Mouse (Mus musculus): ENCODE measurements around the gene Saxo1. TPM values are rescaled to one million over a fixed set of nuclear protein-coding genes. Genes with fewer than 3 reads are reported as not detected.

Saxo1 gene
- polyA plus RNA-seq, 1 experiment from 2014 or later, result not detected

DNA sequence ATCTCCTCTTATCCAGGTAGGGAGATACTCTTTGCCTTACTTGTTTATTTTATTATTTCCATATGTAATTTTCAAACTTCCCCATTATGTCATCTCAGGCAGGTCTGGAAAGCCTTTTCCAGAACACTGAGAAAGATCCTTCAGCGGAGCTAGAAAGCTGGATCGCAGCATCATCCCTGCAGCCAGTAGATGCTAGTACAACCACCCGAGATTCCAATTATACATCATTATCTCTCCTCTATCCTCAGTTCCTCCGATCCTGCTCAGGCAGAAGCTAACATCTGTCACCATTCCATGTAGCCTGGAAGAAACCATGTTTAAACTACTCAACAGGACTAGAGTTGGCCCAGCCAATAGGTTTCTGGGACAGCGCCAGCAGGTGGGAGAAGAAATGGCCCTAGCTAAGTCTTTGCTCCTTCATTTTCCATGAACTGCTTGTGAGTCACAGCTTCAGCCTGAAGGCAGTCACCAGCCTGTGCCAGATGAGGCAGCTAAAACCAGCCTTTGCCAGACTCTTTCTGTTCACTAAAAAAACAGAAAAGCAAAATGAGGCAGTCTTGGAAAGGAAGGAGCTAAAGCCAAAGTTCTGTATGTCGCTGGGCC lies 75.0 kb downstream of the Saxo1 start:
- Histone ChIP-seq H3K9ac (replicated peaks) (no peak overlapping the region), H3K4me1 (no peaks in the 10 kb centered on the region), H3K27ac (replicated peaks) (no peak overlapping the region), H3K27me3 (replicated peaks) (no peaks in the 10 kb centered on the region), H3K9me3 (replicated peaks) (no peaks in the 10 kb centered on the region), H3K4me2 (no peak overlapping the region), H3K36me3 (no peaks in the 10 kb centered on the region), H3K4me3 (replicated peaks) (no peak overlapping the region)
- ATAC-seq (ENCODE audit: low FRiP score), result no peak
- 91% methylated on average over 6 of the region's 6 CpGs for WGBS

DNA sequence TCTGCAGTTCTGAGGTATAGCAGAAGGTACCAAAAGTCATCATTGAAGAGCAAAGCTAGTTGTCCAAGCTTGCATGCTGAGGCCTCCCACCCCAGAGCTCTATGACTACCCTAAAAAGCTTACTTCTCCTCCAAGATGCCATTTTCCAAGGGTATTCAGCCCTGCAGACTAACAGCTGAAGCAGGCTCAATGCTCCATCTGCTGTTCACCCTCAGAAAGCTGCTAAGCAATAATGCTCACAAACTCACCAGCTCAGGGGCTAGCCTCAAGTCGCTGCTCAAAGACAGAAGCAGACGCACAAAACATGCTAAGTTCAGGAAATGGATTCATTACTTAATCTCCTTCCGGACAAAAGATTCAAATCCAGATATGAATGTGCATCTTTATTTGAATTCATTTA lies 77.2 kb downstream of the Saxo1 start:
- Histone ChIP-seq H3K4me2 (no peak overlapping the region), H3K9me3 (replicated peaks) (no peaks in the 10 kb centered on the region), H3K4me1 (no peaks in the 10 kb centered on the region), H3K36me3 (no peaks in the 10 kb centered on the region), H3K27me3 (replicated peaks) (no peaks in the 10 kb centered on the region), H3K9ac (replicated peaks) (no peak overlapping the region), H3K27ac (replicated peaks) (no peak overlapping the region), H3K4me3 (replicated peaks) (no peak overlapping the region)
- ATAC-seq (ENCODE audit: low FRiP score), result no peak
- 80% methylated on average over 3 of the region's 3 CpGs for WGBS

DNA sequence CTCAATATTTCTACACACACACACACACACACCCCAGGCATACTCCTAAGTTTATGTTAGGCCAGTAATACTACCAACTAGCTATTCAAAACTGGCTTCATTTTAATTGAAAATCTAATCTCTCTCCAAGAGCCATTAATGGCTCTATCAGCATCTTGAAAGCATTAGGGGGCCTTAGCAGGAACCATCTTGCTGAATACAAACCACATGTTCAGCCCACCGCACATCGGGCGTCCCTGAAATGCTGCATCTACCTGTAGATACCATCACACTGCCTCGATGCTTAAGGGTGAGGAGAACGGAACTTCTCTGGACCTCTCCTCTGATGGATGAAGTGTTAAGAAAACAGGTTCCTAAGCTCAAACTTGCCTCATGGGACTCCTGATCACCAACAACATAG lies 93.3 kb downstream of the Saxo1 start:
- Histone ChIP-seq H3K27me3 (replicated peaks) (no peaks in the 10 kb centered on the region), H3K36me3 (no peaks in the 10 kb centered on the region), H3K4me1 (no peaks in the 10 kb centered on the region), H3K4me3 (replicated peaks) (no peak overlapping the region), H3K9me3 (replicated peaks) (no peaks in the 10 kb centered on the region), H3K27ac (replicated peaks) (no peak overlapping the region), H3K4me2 (no peak overlapping the region), H3K9ac (replicated peaks) (no peak overlapping the region)
- WGBS, result 92% methylated on average over 5 of the region's 5 CpGs
- no peak for ATAC-seq (ENCODE audit: low FRiP score)

DNA sequence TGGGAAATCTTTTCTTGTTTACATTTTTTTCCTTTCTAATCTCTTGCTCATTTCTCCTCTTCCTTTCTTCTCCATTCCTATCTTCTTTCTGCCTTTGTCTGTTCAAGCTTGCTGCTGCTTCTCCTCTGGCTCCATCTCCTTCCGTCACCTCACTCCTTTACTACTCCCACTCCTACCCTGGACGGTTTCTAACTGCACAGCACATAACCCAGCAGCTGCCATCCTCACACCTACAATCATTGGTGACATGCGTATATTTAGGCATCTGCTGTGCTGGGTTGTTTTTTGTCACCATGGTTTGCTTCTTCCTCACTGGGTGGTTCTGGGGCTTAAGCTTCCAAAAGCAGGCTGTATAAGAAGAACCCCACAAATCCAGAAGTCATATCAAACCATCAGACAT lies 107.7 kb downstream of the Saxo1 start:
- no peaks in the 10 kb centered on the region for H3K27me3 ChIP-seq (replicated peaks)
- H3K36me3 ChIP-seq, result no peaks in the 10 kb centered on the region
- no peak overlapping the region for H3K9ac ChIP-seq (replicated peaks)
- WGBS, result 88% methylated on average over 3 of the region's 3 CpGs
- H3K9me3 ChIP-seq (replicated peaks), result no peaks in the 10 kb centered on the region
- H3K4me1 ChIP-seq, result no peaks in the 10 kb centered on the region
- H3K27ac ChIP-seq (replicated peaks), result no peak overlapping the region
- no peak for ATAC-seq (ENCODE audit: low FRiP score)
- H3K4me3 ChIP-seq (replicated peaks), result no peak overlapping the region
- no peak overlapping the region for H3K4me2 ChIP-seq

DNA sequence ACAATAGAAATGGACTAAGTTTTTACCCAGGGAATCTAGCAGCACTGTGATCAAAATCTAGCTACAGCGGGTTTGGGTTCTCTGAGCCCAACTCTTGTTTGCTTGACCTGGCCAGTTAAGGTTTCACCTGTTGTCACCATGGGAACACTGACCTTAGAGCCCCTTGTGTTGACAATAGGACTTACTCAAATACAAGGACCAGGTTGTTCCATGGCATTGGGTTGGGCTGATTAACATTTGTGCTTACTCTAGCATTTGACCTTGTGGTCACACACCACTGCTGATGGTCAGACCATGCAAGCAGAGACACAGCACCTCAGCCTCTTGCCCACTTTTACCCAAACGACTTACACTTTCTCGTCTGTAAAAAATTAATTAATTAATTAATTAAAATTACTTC lies 121.8 kb downstream of the Saxo1 start:
- no peak overlapping the region for H3K9ac ChIP-seq (replicated peaks)
- no peak overlapping the region for H3K4me3 ChIP-seq (replicated peaks)
- ATAC-seq (ENCODE audit: low FRiP score), result no peak
- no peaks in the 10 kb centered on the region for H3K27me3 ChIP-seq (replicated peaks)
- no peak overlapping the region for H3K4me2 ChIP-seq
- H3K9me3 ChIP-seq (replicated peaks), result no peaks in the 10 kb centered on the region
- H3K36me3 ChIP-seq, result no peaks in the 10 kb centered on the region
- WGBS, result 91% methylated on average over 3 of the region's 3 CpGs
- H3K4me1 ChIP-seq, result no peaks in the 10 kb centered on the region
- no peak overlapping the region for H3K27ac ChIP-seq (replicated peaks)

DNA sequence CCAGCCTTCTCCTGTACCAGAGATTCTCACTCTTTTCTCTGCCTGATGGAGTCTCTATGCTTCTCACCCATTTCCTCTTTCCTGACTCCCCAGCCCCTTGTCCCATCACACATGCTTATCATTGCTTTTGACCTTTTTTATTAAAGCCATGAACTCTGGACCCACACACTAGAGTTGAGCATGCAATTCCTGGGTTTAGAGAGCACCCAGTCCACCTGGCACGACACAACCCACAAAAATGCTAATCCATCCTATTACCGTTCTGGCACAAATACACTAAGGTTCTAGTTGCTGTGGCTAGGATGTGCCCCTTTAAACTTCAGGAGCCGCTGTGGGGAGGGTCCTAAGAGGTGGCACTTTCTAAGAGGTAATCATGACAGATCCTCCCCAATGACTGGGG lies 122.5 kb downstream of the Saxo1 start:
- Histone ChIP-seq H3K4me1 (no peaks in the 10 kb centered on the region), H3K36me3 (no peaks in the 10 kb centered on the region), H3K27ac (replicated peaks) (no peak overlapping the region), H3K27me3 (replicated peaks) (no peaks in the 10 kb centered on the region), H3K9ac (replicated peaks) (no peak overlapping the region), H3K9me3 (replicated peaks) (no peaks in the 10 kb centered on the region), H3K4me3 (replicated peaks) (no peak overlapping the region), H3K4me2 (no peak overlapping the region)
- no peak for ATAC-seq (ENCODE audit: low FRiP score)
- 94% methylated on average over 3 of the region's 3 CpGs for WGBS

DNA sequence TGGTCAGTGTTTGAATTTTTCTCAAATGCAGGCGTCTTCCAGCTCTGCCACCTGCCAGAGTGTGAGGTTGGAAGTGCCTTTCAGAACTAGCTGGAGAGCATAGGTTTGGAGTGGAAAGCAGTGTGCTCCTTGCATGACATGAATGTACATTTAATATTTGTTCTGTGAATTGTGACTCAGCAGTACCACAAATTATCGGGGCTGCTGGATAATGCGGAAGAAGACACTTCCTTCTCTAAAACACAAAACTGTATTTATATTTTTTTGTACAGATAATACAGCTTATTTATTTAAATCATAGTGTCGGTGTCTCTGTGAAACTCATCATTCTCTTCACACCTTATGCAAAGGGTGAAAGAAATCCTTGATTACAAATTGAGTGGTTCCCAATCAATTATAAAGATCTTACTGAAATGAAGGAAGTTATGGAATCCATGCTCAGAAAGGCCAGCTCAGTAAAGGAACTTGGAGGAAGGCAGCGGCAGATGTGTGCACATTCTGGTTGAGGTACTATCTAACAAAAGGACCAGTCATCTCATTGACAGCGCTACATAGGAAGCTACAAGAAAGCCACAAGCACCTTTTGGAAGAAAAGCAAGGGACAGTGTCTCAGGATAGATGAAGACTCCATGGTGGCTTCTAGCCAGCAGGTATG lies 129.9 kb downstream of the Saxo1 start:
- ATAC-seq (ENCODE audit: low FRiP score), result no peak
- H3K36me3 ChIP-seq, result no peaks in the 10 kb centered on the region
- no peaks in the 10 kb centered on the region for H3K9me3 ChIP-seq (replicated peaks)
- 93% methylated on average over 6 of the region's 6 CpGs for WGBS
- H3K4me1 ChIP-seq, result no peaks in the 10 kb centered on the region
- H3K4me2 ChIP-seq, result no peak overlapping the region
- H3K4me3 ChIP-seq (replicated peaks), result no peak overlapping the region
- no peak overlapping the region for H3K9ac ChIP-seq (replicated peaks)
- no peak overlapping the region for H3K27ac ChIP-seq (replicated peaks)
- no peaks in the 10 kb centered on the region for H3K27me3 ChIP-seq (replicated peaks)

DNA sequence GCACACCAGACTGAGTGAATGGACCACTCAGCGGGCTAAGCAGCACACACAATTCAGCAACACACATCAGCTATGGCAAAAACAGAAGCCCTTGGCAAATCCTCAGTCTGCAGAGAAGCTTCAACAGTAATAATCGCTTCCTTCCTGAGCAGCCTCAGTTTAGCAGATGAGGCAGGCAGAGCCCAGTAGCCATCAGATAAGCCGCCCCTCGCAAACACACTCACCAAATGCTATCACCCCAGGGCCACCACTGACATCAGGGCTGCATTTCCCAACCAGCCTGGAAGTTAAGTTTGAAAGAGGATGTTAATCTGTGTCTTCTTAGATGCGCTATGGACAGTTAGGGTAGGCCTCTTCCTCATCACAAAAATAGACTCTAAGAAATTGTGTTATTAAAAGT lies 130.8 kb downstream of the Saxo1 start:
- no peak overlapping the region for H3K4me2 ChIP-seq
- H3K4me3 ChIP-seq (replicated peaks), result no peak overlapping the region
- 0 out of 2 replicates have a peak, but pooled peaks cover 2% of the 10 kb centered on the region for H3K4me1 ChIP-seq
- no peak overlapping the region for H3K27ac ChIP-seq (replicated peaks)
- no peaks in the 10 kb centered on the region for H3K9me3 ChIP-seq (replicated peaks)
- no peak for ATAC-seq (ENCODE audit: low FRiP score)
- H3K36me3 ChIP-seq, result no peaks in the 10 kb centered on the region
- no peaks in the 10 kb centered on the region for H3K27me3 ChIP-seq (replicated peaks)
- no peak overlapping the region for H3K9ac ChIP-seq (replicated peaks)
- 83% methylated on average over 5 of the region's 5 CpGs for WGBS

DNA sequence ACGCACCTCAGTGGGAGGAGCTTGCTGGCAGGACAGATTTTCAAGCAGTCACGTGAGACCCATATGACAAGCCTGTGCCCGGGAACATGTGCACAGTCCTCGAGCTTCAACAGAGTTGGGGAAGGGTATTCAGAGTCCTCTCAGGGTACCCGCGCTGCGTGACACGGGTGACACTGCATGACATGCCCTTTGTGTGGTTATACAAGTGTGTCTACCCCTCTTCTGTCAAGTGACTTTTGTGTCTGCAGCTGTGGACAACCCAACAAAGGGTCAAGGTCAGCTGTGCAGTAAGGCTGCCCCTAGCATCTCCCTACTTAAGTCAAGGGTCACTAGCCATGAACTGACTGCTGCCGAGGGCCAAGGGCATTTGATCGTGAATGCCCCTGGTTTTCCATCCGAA lies 131.6 kb downstream of the Saxo1 start:
- H3K27ac ChIP-seq (replicated peaks), result no peak overlapping the region
- H3K9ac ChIP-seq (replicated peaks), result no peak overlapping the region
- 0 out of 2 replicates have a peak, but pooled peaks cover 3% of the 10 kb centered on the region for H3K4me1 ChIP-seq
- no peaks in the 10 kb centered on the region for H3K27me3 ChIP-seq (replicated peaks)
- 42% methylated on average over 11 of the region's 11 CpGs for WGBS
- no peak overlapping the region for H3K4me2 ChIP-seq
- no peak overlapping the region for H3K4me3 ChIP-seq (replicated peaks)
- no peaks in the 10 kb centered on the region for H3K9me3 ChIP-seq (replicated peaks)
- H3K36me3 ChIP-seq, result no peaks in the 10 kb centered on the region
- ATAC-seq (ENCODE audit: low FRiP score), result no peak

DNA sequence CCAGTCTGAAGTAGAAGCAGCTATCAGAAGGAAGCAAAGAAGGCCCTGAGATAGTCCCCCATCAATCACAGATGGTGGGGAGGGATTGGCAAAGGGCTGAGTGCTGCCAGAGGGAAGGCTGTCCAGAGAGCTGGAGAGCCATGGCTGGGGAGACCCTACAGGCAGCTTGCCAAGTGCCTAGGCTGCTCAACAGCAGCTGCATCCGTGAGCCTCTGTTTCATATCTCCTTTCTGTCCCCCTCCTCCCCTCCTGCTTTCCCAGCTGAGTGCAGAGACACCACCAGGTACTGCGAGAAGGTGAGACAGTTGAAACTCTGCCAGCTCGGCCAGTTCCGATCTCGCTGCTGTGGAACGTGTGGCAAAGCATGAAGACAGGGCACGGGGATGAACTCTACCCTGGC lies 132.5 kb downstream of the Saxo1 start:
- H3K4me3 ChIP-seq (replicated peaks), result no peak overlapping the region
- WGBS, result 74% methylated on average over 7 of the region's 7 CpGs
- H3K27me3 ChIP-seq (replicated peaks), result no peaks in the 10 kb centered on the region
- H3K4me2 ChIP-seq, result no peak overlapping the region
- H3K27ac ChIP-seq (replicated peaks), result no peak overlapping the region
- 0 out of 2 replicates have a peak, but pooled peaks cover 3% of the 10 kb centered on the region for H3K4me1 ChIP-seq
- no peaks in the 10 kb centered on the region for H3K9me3 ChIP-seq (replicated peaks)
- H3K9ac ChIP-seq (replicated peaks), result no peak overlapping the region
- ATAC-seq (ENCODE audit: low FRiP score), result no peak
- no peaks in the 10 kb centered on the region for H3K36me3 ChIP-seq

DNA sequence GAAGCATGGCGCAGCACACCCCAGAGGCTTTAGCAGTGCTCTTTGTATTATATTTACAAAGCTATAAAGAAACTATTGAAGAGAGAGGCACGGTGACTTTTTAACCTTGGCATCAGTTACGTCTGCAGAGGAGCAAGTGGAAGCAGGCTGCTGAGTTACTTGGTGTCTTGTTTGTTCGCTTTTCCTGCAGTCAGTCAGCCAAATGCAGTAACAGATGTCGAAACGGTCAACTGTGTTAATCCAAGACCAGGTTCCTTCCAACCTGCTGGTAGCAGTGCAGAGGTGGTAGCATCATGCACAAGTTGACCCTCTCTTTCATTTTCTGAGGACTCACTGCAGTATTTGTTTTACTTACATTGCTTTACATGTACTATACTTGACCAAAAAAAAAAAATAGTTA lies 135.5 kb downstream of the Saxo1 start:
- 50% methylated on average over 6 of the region's 6 CpGs for WGBS
- H3K36me3 ChIP-seq, result no peaks in the 10 kb centered on the region
- H3K27me3 ChIP-seq (replicated peaks), result no peaks in the 10 kb centered on the region
- H3K4me1 ChIP-seq, result 0 out of 2 replicates have a peak, but pooled peaks cover 3% of the 10 kb centered on the region
- no peak overlapping the region for H3K4me3 ChIP-seq (replicated peaks)
- no peaks in the 10 kb centered on the region for H3K9me3 ChIP-seq (replicated peaks)
- H3K27ac ChIP-seq (replicated peaks), result no peak overlapping the region
- ATAC-seq (ENCODE audit: low FRiP score), result no peak
- H3K9ac ChIP-seq (replicated peaks), result no peak overlapping the region
- no peak overlapping the region for H3K4me2 ChIP-seq

DNA sequence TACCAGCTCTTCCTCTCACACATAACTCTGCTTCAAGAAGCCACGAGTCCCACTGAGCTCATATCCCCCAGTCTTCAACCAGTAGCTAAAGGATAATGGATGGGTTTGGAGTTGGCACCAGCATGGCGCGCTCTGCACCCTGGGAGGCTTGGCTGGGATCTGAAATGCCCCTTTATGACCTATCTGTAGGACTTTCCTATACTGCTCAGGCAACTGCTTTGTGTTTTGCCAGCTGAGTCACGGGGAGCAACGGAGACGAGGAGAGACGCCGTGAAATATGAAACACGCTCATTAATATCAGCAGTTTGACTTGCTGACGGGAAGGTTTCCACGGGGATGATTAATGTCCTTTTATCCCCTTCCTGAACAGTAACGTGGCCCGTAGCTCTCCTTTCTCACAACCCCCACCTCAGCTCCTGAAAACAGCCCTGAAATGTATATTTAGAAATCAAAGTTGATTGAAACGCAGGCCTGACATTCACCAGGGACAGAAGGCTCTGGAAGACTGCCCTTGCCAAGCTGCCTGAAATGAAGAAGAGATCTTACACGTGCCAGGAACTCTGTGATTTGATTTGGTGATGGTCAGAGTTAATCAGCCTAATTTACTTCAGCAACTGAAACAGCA lies 141.6 kb downstream of the Saxo1 start:
- Histone ChIP-seq H3K9ac (replicated peaks) (no peak overlapping the region), H3K9me3 (replicated peaks) (no peaks in the 10 kb centered on the region), H3K36me3 (no peaks in the 10 kb centered on the region), H3K4me3 (replicated peaks) (no peak overlapping the region), H3K27ac (replicated peaks) (0 out of 2 replicates have a peak overlapping the region, but pooled peaks have one; percentile 1), H3K27me3 (replicated peaks) (no peaks in the 10 kb centered on the region), H3K4me2 (no peak overlapping the region), H3K4me1 (peaks cover 9% of the 10 kb centered on the region)
- ATAC-seq (ENCODE audit: low FRiP score), result no peak
- 52% methylated on average over 15 of the region's 15 CpGs for WGBS
